Mouse (Mus musculus): ENCODE data around the gene Gm42688. TPM values are rescaled to one million over a fixed set of nuclear protein-coding genes. Genes with fewer than 3 reads are reported as not detected.

Gm42688 gene
- polyA plus RNA-seq, 1 experiment, result 9.9 TPM

DNA sequence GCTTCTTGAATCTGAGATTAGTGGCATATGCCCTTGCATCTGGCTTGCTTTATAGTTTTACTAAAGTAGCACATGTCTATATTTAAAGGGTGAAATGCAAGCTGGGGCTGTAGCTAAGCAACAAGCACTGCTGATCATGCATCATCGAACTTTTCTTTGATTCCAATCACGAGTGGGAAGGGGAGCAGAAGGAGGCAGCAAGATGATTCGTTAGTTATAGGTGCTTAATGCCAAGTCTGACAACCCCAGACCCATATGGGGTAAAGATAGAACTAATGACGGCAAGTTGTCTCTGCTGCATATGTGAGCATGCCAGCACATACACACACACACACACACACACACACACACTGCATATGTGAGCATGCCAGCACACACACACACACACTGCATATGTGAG lies 2.7 kb downstream of the Gm42688 start:
- TF ChIP-seq POLR2A (IDR thresholded peaks at IDR 0.05; ENCODE audit: borderline replicate concordance, insufficient read depth, low read length) (no peak), CTCF (IDR thresholded peaks at IDR 0.05; ENCODE audit: borderline replicate concordance, insufficient read depth, low read depth, low read length) (no peak)
- DNase-seq, result no peak
- WGBS, result 31% methylated on average over 4 of the region's 4 CpGs
- no peak overlapping the region for H3K4me3 ChIP-seq (replicated peaks; ENCODE audit: insufficient read depth, low read depth, low read length)
- H3K27ac ChIP-seq (ENCODE audit: insufficient read depth, low read length), result no peak overlapping the region
- peaks cover 20% of the 10 kb centered on the region for H3K4me1 ChIP-seq (ENCODE audit: control insufficient read depth, insufficient read depth, low read length)
- H3K27me3 ChIP-seq (ENCODE audit: control insufficient read depth, insufficient read depth, low read length), result no peaks in the 10 kb centered on the region

DNA sequence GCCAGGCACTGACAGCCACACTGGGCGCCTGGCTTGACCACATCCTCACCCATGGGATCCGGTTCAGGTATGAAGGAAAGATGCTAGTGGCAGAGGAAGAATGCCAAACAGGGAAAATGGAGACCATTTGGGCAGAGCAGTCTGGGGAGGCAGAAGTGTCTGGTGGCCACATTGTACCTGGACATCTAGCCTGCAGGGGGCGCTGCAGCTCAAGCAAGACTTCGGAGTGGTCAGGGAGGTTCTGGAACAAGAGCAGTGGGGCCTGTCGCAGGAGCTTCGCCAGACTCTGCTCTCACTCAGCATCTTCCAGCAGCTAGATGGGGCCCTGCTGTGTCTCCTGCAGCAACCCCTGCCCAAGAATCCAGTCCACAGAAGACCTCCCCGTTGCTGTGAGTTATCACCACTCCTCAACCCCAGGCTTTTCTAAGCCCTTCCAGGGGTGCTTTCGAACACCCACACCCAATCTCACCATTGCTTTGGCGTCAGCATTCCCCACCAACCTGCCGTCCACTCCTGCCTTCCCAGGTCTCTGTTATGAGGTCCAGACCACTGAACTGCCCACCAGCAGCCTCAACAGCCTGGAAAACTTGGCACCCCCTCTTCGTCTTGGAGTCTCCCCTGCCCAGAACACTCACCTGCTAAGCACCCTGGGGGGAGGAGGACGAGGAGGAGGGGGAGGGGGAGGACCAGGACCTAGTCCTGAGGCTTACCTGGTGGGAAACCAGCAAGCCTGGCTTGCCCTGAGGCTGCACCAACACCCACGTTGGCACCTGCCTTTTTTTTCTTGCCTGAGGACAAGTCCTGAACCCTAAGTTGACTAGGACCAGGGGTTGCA lies 6.4 kb downstream of the Gm42688 start:
- TF ChIP-seq POLR2A (IDR thresholded peaks at IDR 0.05; ENCODE audit: borderline replicate concordance, insufficient read depth, low read length) (no peak), CTCF (IDR thresholded peaks at IDR 0.05; ENCODE audit: borderline replicate concordance, insufficient read depth, low read depth, low read length) (peak; percentile 70)

DNA sequence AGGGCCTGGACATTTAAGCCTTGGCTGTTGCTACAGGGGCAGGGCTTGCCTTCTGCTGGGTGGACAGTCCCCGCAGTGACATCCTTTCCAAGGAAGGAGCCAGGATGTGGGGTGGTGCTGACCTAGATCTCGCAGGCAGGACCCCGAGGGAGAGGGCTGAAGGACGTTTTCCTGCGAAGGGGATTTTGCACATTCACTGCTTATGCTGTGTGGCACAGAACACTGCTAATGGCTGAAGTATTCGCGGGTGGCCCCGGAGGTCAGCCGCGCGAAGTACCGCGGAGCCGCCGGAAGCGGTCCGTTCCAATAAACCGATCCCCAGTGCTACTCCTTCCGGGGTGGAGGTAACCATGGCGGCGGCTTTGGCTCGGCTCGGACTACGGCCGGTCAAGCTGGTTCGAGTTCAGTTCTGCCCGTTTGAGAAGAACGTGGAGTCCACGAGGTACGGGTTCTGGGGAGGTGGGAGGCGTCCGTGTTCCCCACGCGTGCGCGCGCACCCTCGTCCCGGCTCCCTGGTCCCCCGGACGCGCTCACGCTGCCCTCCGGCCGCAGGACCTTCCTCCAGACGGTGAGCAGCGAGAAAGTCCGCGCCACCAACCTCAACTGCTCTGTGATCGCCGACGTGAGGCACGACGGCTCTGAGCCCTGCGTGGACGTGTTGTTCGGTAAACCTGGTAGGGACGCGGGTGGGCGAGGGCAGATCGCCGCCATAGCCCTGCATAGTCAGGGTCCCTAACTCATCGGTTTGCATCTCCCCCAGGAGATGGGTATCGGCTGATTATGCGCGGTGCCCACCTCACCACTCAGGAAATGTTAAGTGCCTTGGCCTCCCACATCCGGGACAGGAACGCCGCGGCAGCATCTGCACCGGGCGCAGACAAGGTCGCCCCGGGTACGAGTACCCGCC lies 7.6 kb downstream of the Gm42688 start, which contains the start of gene Mrpl53:
Gene Mrpl53, plus strand, starts transcription at position 279 of the 907 bp plus-strand sequence.
- TF ChIP-seq CTCF (IDR thresholded peaks at IDR 0.05; ENCODE audit: borderline replicate concordance, insufficient read depth, low read depth, low read length) (no peak; the same call in 1 of the 2 replicates), POLR2A (IDR thresholded peaks at IDR 0.05; ENCODE audit: borderline replicate concordance, insufficient read depth, low read length) (peak; percentile 94)
- Histone ChIP-seq H3K4me1 (ENCODE audit: control insufficient read depth, insufficient read depth, low read length) (peaks cover 6% of the 10 kb centered on the region; the same call in 1 of the 2 replicates), H3K27me3 (ENCODE audit: control insufficient read depth, insufficient read depth, low read length) (no peaks in the 10 kb centered on the region), H3K4me3 (replicated peaks; ENCODE audit: insufficient read depth, low read depth, low read length) (peak within 1 kb of the TSS; percentile 79), H3K27ac (ENCODE audit: insufficient read depth, low read length) (peak within 1 kb of the TSS; percentile 83)
- WGBS, result under 1% methylated on average over 76 of the region's 76 CpGs
- DNase-seq, result peak; percentile 84 to 89

More for the DNA sequence above, 6.4 kb downstream of the Gm42688 start:
- 24% methylated on average over 13 of the region's 13 CpGs for WGBS
- Histone ChIP-seq H3K27ac (ENCODE audit: insufficient read depth, low read length) (peak overlapping the region; percentile 83; the same call in 1 of the 2 replicates), H3K4me3 (replicated peaks; ENCODE audit: insufficient read depth, low read depth, low read length) (peak overlapping the region; percentile 79), H3K27me3 (ENCODE audit: control insufficient read depth, insufficient read depth, low read length) (no peaks in the 10 kb centered on the region), H3K4me1 (ENCODE audit: control insufficient read depth, insufficient read depth, low read length) (peaks cover 15% of the 10 kb centered on the region)
- peak; percentile 62 to 72 for DNase-seq

DNA sequence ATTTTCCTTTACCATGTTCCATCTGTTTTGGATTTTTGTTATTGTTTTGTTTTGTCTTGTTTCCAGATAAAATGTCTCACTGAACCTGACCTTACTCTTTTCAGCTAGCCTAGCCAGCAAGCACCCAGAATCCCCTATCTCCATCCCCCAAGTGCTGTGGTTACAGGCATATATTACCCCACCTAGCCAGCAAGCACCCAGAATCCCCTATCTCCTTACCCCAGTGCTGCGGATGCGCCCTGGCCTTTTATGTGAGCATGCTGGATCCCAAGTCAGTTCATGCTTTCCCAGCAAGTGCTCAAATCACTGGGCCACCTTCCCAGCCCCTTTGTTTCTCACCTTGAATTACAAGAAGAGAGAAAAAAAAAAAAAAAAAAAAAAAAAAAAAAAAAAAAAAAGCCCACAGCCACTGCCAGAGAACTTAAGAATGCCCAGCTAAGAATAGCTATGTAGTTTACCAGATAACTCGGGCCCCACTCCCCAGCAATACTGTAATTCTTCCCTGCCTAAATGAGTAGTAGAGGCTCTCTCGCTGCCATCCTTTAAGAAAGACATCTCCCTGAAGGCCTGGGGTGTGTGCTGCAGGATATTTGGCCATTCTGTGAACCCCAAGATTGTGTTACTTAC lies 10.2 kb downstream of the Gm42688 start:
- no peak for TF ChIP-seq CTCF (IDR thresholded peaks at IDR 0.05; ENCODE audit: borderline replicate concordance, insufficient read depth, low read depth, low read length)
- no peak for TF ChIP-seq POLR2A (IDR thresholded peaks at IDR 0.05; ENCODE audit: borderline replicate concordance, insufficient read depth, low read length)
- 89% methylated on average over 4 of the region's 4 CpGs for WGBS
- DNase-seq, result no peak
- Histone ChIP-seq H3K27me3 (ENCODE audit: control insufficient read depth, insufficient read depth, low read length) (no peaks in the 10 kb centered on the region), H3K27ac (ENCODE audit: insufficient read depth, low read length) (no peak overlapping the region), H3K4me1 (ENCODE audit: control insufficient read depth, insufficient read depth, low read length) (peaks cover 15% of the 10 kb centered on the region), H3K4me3 (replicated peaks; ENCODE audit: insufficient read depth, low read depth, low read length) (no peak overlapping the region)

DNA sequence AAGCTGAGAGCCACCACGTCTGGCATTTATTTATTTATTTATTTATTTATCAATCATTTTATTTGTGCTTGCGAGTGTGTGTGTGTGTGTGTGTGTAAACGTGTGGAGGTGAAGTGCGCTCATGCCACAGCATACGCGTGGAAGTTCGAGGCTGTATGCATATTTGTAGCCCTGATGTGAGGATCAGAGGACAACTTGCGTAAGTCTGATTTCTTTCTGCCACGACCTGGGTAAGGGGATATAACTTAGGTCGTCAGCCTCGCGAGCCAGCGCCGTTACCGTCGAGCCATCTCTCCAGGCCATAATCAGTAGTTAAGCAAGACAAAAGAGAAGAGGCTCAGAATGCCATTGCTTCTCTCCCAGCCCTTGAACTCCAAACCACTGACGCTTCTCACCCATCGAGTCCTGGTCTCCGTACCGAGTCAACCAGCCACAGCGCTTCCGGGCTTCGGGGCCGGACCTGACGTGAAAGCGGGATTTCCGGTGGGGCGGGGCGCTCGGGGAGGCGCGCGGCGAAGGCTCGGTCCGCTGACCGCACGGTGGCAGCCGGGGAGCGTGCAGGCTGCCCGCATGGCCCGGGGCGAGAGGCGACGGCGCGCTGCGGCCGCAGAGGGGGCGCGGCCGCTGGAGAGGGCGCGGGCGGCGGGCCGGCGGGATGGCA lies 13.7 kb downstream of the Gm42688 start, which contains the start of gene Mogs:
Gene Mogs, plus strand, starts transcription at position 486 of the 661 bp plus-strand sequence.
- peak; percentile 27; the same call in 1 of the 2 replicates for TF ChIP-seq CTCF (IDR thresholded peaks at IDR 0.05; ENCODE audit: borderline replicate concordance, insufficient read depth, low read depth, low read length)
- peak; percentile 94 for TF ChIP-seq POLR2A (IDR thresholded peaks at IDR 0.05; ENCODE audit: borderline replicate concordance, insufficient read depth, low read length)
- Histone ChIP-seq H3K4me3 (replicated peaks; ENCODE audit: insufficient read depth, low read depth, low read length) (peak within 1 kb of the TSS; percentile 98), H3K27ac (ENCODE audit: insufficient read depth, low read length) (peak within 1 kb of the TSS; percentile 60), H3K27me3 (ENCODE audit: control insufficient read depth, insufficient read depth, low read length) (no peaks in the 10 kb centered on the region), H3K4me1 (ENCODE audit: control insufficient read depth, insufficient read depth, low read length) (peaks cover 14% of the 10 kb centered on the region)
- DNase-seq, result peak; percentile 93
- WGBS, result 2% methylated on average over 56 of the region's 58 CpGs

DNA sequence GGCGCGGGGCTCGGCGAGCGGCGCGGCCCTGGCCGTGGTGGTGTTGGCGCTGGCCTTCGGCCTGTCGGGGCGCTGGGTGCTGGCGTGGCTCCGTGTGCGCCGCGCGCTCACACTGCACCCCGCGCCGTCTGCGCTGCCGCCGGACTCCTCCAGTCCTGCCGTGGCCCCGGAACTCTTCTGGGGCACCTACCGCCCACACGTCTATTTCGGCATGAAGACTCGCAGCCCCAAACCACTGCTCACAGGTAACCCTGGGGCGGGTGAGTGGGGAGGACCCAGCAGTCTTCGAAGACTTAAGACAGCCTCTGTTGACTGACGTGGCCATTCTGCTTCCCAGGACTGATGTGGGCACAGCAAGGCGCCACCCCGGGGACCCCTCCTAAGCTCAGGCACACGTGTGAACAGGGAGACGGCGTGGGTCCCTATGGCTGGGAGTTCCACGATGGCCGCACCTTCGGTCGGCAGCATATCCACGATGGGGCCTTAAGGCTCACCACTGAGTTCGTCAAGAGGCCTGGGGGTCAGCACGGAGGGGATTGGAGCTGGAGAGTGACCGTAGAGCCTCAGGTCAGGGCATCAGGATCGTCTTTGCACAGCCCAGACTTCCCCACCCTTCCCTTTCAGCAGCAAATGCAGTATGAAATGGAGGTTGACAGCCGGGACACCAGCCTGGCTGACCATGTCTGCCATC lies 14.4 kb downstream of the Gm42688 start:
- no peaks in the 10 kb centered on the region for H3K27me3 ChIP-seq (ENCODE audit: control insufficient read depth, insufficient read depth, low read length)
- WGBS, result under 1% methylated on average over 48 of the region's 48 CpGs
- H3K27ac ChIP-seq (ENCODE audit: insufficient read depth, low read length), result no peak overlapping the region
- no peak for TF ChIP-seq POLR2A (IDR thresholded peaks at IDR 0.05; ENCODE audit: borderline replicate concordance, insufficient read depth, low read length)
- TF ChIP-seq CTCF (IDR thresholded peaks at IDR 0.05; ENCODE audit: borderline replicate concordance, insufficient read depth, low read depth, low read length), result no peak
- peaks cover 15% of the 10 kb centered on the region for H3K4me1 ChIP-seq (ENCODE audit: control insufficient read depth, insufficient read depth, low read length)
- DNase-seq, result peak in 1 of 2 experiments; percentile 38
- H3K4me3 ChIP-seq (replicated peaks; ENCODE audit: insufficient read depth, low read depth, low read length), result peak overlapping the region; percentile 98

Data from cerebellum, adult 2 months (tissue).